Mouse (Mus musculus): Measurements from ENCODE around the gene AW011738. TPM values are rescaled to one million over a fixed set of nuclear protein-coding genes. Genes with fewer than 3 reads are reported as not detected.
A peak's percentile ranks its signal among the peaks of the same experiment; 100 is the strongest.

The AW011738 gene
- total and polyA plus RNA-seq, 3 experiments = 4.6 to 12.1 (median 9.7) TPM

DNA sequence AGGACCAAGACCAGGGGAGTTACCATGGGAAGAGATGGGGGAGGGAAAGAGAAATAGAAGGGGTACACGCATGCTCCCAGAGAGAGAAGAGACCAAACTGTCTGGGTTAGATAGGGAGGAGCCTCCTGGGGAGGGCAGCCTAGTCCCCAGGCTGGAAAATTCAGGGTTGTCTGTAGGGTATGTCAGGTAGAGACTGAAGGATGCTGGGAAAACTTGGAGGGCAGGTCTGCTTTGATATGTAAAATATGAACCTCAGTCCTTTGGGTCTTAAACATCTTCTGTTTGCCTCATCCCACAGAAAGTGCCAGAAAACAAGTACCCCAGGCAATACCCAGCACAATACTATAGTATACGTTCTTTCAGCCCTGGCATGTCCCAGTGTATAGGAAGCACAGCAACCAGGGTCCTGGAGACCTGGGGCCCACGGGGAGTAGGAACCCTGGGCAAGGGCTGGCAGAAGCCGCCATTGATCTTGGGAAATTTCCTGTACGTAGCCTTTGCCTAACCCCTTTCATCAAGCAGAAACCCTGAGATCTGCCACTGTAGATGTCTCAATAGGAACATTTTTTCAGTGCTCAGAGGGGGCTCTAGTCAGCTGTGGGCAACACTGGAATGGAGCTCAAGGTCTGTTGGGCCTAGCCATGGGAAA lies 14.8 kb upstream of the AW011738 start:
- H3K4me1 ChIP-seq (ENCODE audit: control insufficient read depth, insufficient read depth, low read length) = peaks cover 10% of the 10 kb centered on the region
- intact Hi-C loops (cut with DNase I) = no loop called here

GRCm38 (mm10) chr4:156188811-156189323 lies 14.2 kb upstream of the AW011738 start:
- H3K36me3 ChIP-seq (ENCODE audit: control insufficient read depth, insufficient read depth, low read length) = no peaks in the 10 kb centered on the region
- peaks cover 10% of the 10 kb centered on the region for H3K4me1 ChIP-seq (ENCODE audit: control insufficient read depth, insufficient read depth, low read length)
- no peaks in the 10 kb centered on the region for H3K27me3 ChIP-seq (ENCODE audit: control insufficient read depth, insufficient read depth, low read length)
- intact Hi-C loops (cut with DNase I) = no loop called here
- H3K4me3 ChIP-seq = no peak overlapping the region
- H3K9ac ChIP-seq (ENCODE audit: low read depth, low read length) = no peak overlapping the region
- H3K27ac ChIP-seq = no peak overlapping the region
- 62% methylated on average over 6 of the region's 6 CpGs for WGBS
- H3K79me2 ChIP-seq (replicated peaks; ENCODE audit: control insufficient read depth, insufficient read depth, low read length) = no peaks in the 10 kb centered on the region; the same call in 1 of the 2 replicates
- TF ChIP-seq CTCF (IDR thresholded peaks at IDR 0.05) (no peak), POLR2A (IDR thresholded peaks at IDR 0.05; ENCODE audit: insufficient read depth, low read depth, low read length) (no peak), EP300 (IDR thresholded peaks at IDR 0.05; ENCODE audit: insufficient read depth, low read depth, low read length) (no peak)
- DNase-seq = peak in 1 of 2 experiments; percentile 18

More for the DNA sequence above, 14.8 kb upstream of the AW011738 start:
- no peaks in the 10 kb centered on the region for H3K27me3 ChIP-seq (ENCODE audit: control insufficient read depth, insufficient read depth, low read length)
- no peak for DNase-seq
- H3K36me3 ChIP-seq (ENCODE audit: control insufficient read depth, insufficient read depth, low read length) = no peaks in the 10 kb centered on the region
- no peak overlapping the region for H3K27ac ChIP-seq
- no peaks in the 10 kb centered on the region; the same call in 1 of the 2 replicates for H3K79me2 ChIP-seq (replicated peaks; ENCODE audit: control insufficient read depth, insufficient read depth, low read length)
- no peak overlapping the region for H3K9ac ChIP-seq (ENCODE audit: low read depth, low read length)
- no peak overlapping the region for H3K4me3 ChIP-seq
- TF ChIP-seq CTCF (IDR thresholded peaks at IDR 0.05) = no peak
- TF ChIP-seq EP300 (IDR thresholded peaks at IDR 0.05; ENCODE audit: insufficient read depth, low read depth, low read length) = no peak
- no peak for TF ChIP-seq POLR2A (IDR thresholded peaks at IDR 0.05; ENCODE audit: insufficient read depth, low read depth, low read length)
- WGBS = 86% methylated on average over 5 of the region's 5 CpGs

- Histone ChIP-seq H3K79me2 (replicated peaks; ENCODE audit: control insufficient read depth, insufficient read depth, low read length) (no peaks in the 10 kb centered on the region), H3K9ac (ENCODE audit: low read depth, low read length) (no peak overlapping the region), H3K4me1 (ENCODE audit: control insufficient read depth, insufficient read depth, low read length) (peaks cover 5% of the 10 kb centered on the region), H3K4me3 (no peak overlapping the region), H3K27me3 (ENCODE audit: control insufficient read depth, insufficient read depth, low read length) (no peaks in the 10 kb centered on the region), H3K36me3 (ENCODE audit: control insufficient read depth, insufficient read depth, low read length) (no peaks in the 10 kb centered on the region), H3K27ac (peak overlapping the region; percentile 45)
- TF ChIP-seq POLR2A (IDR thresholded peaks at IDR 0.05; ENCODE audit: insufficient read depth, low read depth, low read length) (no peak), CTCF (IDR thresholded peaks at IDR 0.05) (no peak), EP300 (IDR thresholded peaks at IDR 0.05; ENCODE audit: insufficient read depth, low read depth, low read length) (no peak)
- DNase-seq = peak in 1 of 2 experiments; percentile 30
- WGBS = 32% methylated on average over 8 of the region's 8 CpGs
- intact Hi-C loops (cut with DNase I) = no loop called here
These were observed 10.5 kb upstream of the AW011738 start for GRCm38 (mm10) chr4:156192421-156193199.

DNA sequence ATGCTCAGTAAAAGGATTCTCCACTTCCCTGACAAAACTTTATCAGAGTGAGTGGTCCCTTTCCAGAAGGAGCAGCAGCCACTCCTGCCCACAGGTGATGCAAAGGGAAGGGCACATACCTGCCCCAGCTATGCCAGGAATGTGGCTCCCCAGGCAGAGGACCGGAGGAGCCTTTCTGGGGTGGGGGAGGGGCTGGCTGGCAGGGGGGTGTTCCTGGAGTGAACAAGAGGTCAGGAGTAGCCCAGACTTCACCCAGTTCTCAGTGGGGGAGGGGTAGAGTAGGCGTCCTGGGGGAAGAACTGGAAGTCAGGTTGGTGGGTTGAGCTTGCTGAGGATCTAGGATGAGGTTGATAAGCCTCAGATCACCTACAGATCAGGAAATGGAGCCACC lies 9.9 kb upstream of the AW011738 start:
- no peaks in the 10 kb centered on the region for H3K36me3 ChIP-seq (ENCODE audit: control insufficient read depth, insufficient read depth, low read length)
- no peak for DNase-seq
- H3K9ac ChIP-seq (ENCODE audit: low read depth, low read length) = no peak overlapping the region
- H3K27ac ChIP-seq = no peak overlapping the region; the same call in 1 of the 2 replicates
- H3K27me3 ChIP-seq (ENCODE audit: control insufficient read depth, insufficient read depth, low read length) = no peaks in the 10 kb centered on the region
- WGBS = 32% methylated on average over 2 of the region's 2 CpGs
- no peaks in the 10 kb centered on the region for H3K79me2 ChIP-seq (replicated peaks; ENCODE audit: control insufficient read depth, insufficient read depth, low read length)
- TF ChIP-seq POLR2A (IDR thresholded peaks at IDR 0.05; ENCODE audit: insufficient read depth, low read depth, low read length) (no peak), EP300 (IDR thresholded peaks at IDR 0.05; ENCODE audit: insufficient read depth, low read depth, low read length) (no peak), CTCF (IDR thresholded peaks at IDR 0.05) (no peak)
- no peak overlapping the region for H3K4me3 ChIP-seq
- peaks cover 5% of the 10 kb centered on the region for H3K4me1 ChIP-seq (ENCODE audit: control insufficient read depth, insufficient read depth, low read length)
- intact Hi-C loops (cut with DNase I) = no loop called here

- TF ChIP-seq POLR2A (IDR thresholded peaks at IDR 0.05; ENCODE audit: insufficient read depth, low read depth, low read length) (no peak), EP300 (IDR thresholded peaks at IDR 0.05; ENCODE audit: insufficient read depth, low read depth, low read length) (no peak), CTCF (IDR thresholded peaks at IDR 0.05) (no peak)
- Histone ChIP-seq H3K4me3 (no peak overlapping the region), H3K36me3 (ENCODE audit: control insufficient read depth, insufficient read depth, low read length) (no peaks in the 10 kb centered on the region), H3K79me2 (replicated peaks; ENCODE audit: control insufficient read depth, insufficient read depth, low read length) (no peaks in the 10 kb centered on the region), H3K27me3 (ENCODE audit: control insufficient read depth, insufficient read depth, low read length) (no peaks in the 10 kb centered on the region), H3K9ac (ENCODE audit: low read depth, low read length) (no peak overlapping the region), H3K4me1 (ENCODE audit: control insufficient read depth, insufficient read depth, low read length) (peaks cover 8% of the 10 kb centered on the region), H3K27ac (no peak overlapping the region)
- DNase-seq = no peak
- 94% methylated on average over 5 of the region's 5 CpGs for WGBS
- intact Hi-C loops (cut with DNase I) = no loop called here
These were observed 9.2 kb upstream of the AW011738 start for GRCm38 (mm10) chr4:156193906-156194305.

GRCm38 (mm10) chr4:156194346-156194745 lies 8.8 kb upstream of the AW011738 start:
- Histone ChIP-seq H3K36me3 (ENCODE audit: control insufficient read depth, insufficient read depth, low read length) (no peaks in the 10 kb centered on the region), H3K4me1 (ENCODE audit: control insufficient read depth, insufficient read depth, low read length) (peaks cover 8% of the 10 kb centered on the region), H3K79me2 (replicated peaks; ENCODE audit: control insufficient read depth, insufficient read depth, low read length) (no peaks in the 10 kb centered on the region), H3K9ac (ENCODE audit: low read depth, low read length) (no peak overlapping the region), H3K27me3 (ENCODE audit: control insufficient read depth, insufficient read depth, low read length) (no peaks in the 10 kb centered on the region), H3K4me3 (no peak overlapping the region), H3K27ac (no peak overlapping the region)
- no peak for DNase-seq
- 86% methylated on average over 6 of the region's 6 CpGs for WGBS
- intact Hi-C loops (cut with DNase I) = no loop called here
- TF ChIP-seq CTCF (IDR thresholded peaks at IDR 0.05) (no peak), EP300 (IDR thresholded peaks at IDR 0.05; ENCODE audit: insufficient read depth, low read depth, low read length) (no peak), POLR2A (IDR thresholded peaks at IDR 0.05; ENCODE audit: insufficient read depth, low read depth, low read length) (no peak)
